Mouse (Mus musculus) erythroblast, embryonic 14.5 days (primary cell): ENCODE measurements around the gene Qrich1.

Experiments
- GATA1 ChIP-seq: IDR thresholded peaks from 2 replicates; pipeline ENCODE4 v1.6.1; 2012; ENCODE audit warnings: low read length, inconsistent platforms, mixed read lengths
- TAL1 ChIP-seq: IDR thresholded peaks from 3 replicates; pipeline ENCODE4 v1.6.1; 2012; ENCODE audit warnings: low read length, inconsistent platforms, mixed read lengths

- no peak for TF ChIP-seq GATA1
- no peak for TF ChIP-seq TAL1
Observed at GRCm38 (mm10) chr9:108494146-108494825, 22.3 kb upstream of the Qrich1 start.
